Mouse (Mus musculus): ENCODE data around the gene Rgs10. TPM values are rescaled to one million over a fixed set of nuclear protein-coding genes. Genes with fewer than 3 reads are reported as not detected.
"Not testable (repeated sequence)": the region's sequence is repeated elsewhere in the genome, so short reads cannot be mapped to it uniquely, and the experiment has no call there.

Rgs10 gene
- polyA plus RNA-seq, 1 experiment from 2014 or later = 42.9 TPM

DNA sequence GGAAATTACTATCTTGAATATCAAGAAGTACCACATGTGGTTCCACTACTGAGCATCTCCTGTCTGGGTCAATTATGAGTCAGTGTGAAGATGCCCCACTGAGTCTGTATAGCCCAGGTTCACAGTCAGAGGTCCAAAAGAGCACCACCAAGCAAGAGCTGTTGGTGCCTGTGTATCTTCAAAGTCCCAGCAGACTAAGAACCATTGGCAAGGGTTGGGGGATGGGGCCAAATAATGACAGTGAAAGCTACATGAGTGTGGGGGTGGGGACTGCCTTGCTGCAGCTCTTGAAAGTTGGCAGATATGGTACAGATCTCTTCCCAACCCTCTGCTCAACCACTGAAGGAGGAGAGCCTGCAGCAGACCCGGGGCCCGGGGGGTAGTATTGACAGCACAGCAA is 72.0 kb downstream of the Rgs10 start:
- H3K27ac ChIP-seq (ENCODE audit: low read length) = no peak overlapping the region
- H3K9ac ChIP-seq (ENCODE audit: low read length) = no peak overlapping the region

DNA sequence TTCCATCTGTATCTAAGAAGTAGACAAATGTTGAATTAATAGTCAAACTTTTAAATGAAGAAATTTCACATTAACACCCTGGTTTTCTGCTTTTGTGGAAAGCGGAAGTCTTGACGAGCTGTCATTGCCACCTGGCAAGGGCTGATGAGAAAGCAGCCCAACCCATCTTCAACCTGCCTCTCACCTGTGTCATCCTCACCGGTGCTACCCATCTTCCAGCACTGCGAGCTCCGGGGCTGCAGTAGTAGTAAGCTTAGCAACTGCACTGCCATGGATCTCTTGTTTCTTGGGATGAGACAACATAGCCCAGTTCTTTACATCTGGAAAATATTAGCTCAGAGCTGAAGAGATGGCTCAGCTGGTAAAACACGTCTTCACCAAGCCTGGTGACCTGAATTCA is 72.9 kb downstream of the Rgs10 start:
- no peak for ATAC-seq (ENCODE audit: low read depth)
- H3K4me3 ChIP-seq (ENCODE audit: low read length) = no peak overlapping the region
- no peak overlapping the region for H3K27ac ChIP-seq (ENCODE audit: low read length)
- H3K9ac ChIP-seq (ENCODE audit: low read length) = no peak overlapping the region
- WGBS = 81% methylated on average over 6 of the region's 6 CpGs
- H3K27me3 ChIP-seq (ENCODE audit: control insufficient read depth, insufficient read depth, low read depth, low read length) = no peaks in the 10 kb centered on the region
- H3K9me3 ChIP-seq (ENCODE audit: control insufficient read depth, low read length) = peaks cover 3% of the 10 kb centered on the region; the same call in 1 of the 2 replicates
- no peak overlapping the region for H3K4me2 ChIP-seq (ENCODE audit: low read depth, low read length)
- H3K36me3 ChIP-seq (ENCODE audit: control insufficient read depth, insufficient read depth, low read length) = no peaks in the 10 kb centered on the region
- H3K4me1 ChIP-seq (replicated peaks; ENCODE audit: control insufficient read depth, insufficient read depth, low read length) = peaks cover 8% of the 10 kb centered on the region

More for the DNA sequence above, 72.0 kb downstream of the Rgs10 start:
- H3K4me2 ChIP-seq (ENCODE audit: low read depth, low read length) = no peak overlapping the region
- H3K9me3 ChIP-seq (ENCODE audit: control insufficient read depth, low read length) = peaks cover 3% of the 10 kb centered on the region; the same call in 1 of the 2 replicates
- no peaks in the 10 kb centered on the region for H3K36me3 ChIP-seq (ENCODE audit: control insufficient read depth, insufficient read depth, low read length)
- H3K4me1 ChIP-seq (replicated peaks; ENCODE audit: control insufficient read depth, insufficient read depth, low read length) = peaks cover 11% of the 10 kb centered on the region
- no peak for ATAC-seq (ENCODE audit: low read depth)
- no peak overlapping the region for H3K4me3 ChIP-seq (ENCODE audit: low read length)
- 44% methylated on average over 2 of the region's 2 CpGs for WGBS
- H3K27me3 ChIP-seq (ENCODE audit: control insufficient read depth, insufficient read depth, low read depth, low read length) = no peaks in the 10 kb centered on the region

DNA sequence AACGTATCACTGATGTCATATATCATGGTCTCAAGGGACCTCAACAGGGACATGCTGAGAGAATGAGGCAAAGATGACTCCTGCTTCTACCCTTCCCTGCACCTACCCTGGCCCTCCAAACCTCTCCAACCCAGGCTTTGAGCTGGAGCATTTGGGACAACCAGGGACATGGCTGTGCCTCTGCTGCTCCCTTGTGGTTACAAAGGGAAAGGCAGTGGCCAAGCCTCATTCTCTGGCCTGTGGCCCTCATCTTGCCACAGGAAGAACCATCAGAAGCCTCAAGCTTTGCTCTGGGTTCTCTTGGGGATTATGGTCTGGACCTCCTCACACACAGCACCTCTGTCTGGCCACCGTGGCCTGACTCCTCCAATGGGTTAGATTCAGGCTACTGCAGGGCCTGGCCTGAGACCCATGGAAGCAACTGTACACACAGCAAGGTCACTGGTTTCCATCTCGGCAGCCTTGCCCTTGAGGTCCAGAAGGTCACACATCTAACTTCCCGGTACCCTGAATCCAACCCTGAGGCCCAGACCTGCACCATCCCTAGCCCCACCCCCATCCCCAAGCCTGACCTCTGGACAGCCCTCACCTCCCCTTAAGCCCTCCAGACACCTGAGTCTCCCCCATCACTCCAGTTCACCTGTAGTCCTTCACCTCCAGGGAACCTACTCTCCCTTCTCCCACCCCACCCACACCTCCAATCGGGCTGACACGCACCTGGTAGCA is 73.5 kb downstream of the Rgs10 start:
- WGBS = 51% methylated on average over 6 of the region's 6 CpGs
- Histone ChIP-seq H3K9ac (ENCODE audit: low read length) (no peak overlapping the region), H3K36me3 (ENCODE audit: control insufficient read depth, insufficient read depth, low read length) (no peaks in the 10 kb centered on the region), H3K27me3 (ENCODE audit: control insufficient read depth, insufficient read depth, low read depth, low read length) (no peaks in the 10 kb centered on the region), H3K4me3 (ENCODE audit: low read length) (no peak overlapping the region), H3K4me2 (ENCODE audit: low read depth, low read length) (no peak overlapping the region), H3K4me1 (replicated peaks; ENCODE audit: control insufficient read depth, insufficient read depth, low read length) (peaks cover 6% of the 10 kb centered on the region), H3K27ac (ENCODE audit: low read length) (no peak overlapping the region), H3K9me3 (ENCODE audit: control insufficient read depth, low read length) (peaks cover 3% of the 10 kb centered on the region; the same call in 1 of the 2 replicates)
- peak; percentile 78 for ATAC-seq (ENCODE audit: low read depth)

DNA sequence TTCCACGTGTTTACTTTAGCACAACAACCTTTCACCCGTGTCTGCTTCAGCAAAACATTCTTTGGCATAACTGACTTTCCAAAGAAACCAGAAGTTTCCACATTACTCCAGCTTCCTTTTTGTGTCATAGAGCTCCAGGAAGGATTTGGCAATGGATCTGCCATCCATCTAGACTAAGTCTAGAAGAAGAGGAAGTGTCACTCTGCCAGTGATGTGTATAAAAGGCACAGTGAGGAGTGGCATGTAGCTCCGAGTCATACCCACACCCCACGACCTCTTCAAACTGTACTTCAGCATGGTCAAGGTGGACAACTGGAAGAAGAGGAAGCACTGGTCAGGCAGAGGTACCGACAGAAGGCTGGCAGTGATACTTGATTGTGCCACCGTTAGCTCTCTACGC is 74.1 kb downstream of the Rgs10 start:
- WGBS = 73% methylated on average over 7 of the region's 7 CpGs
- H3K27me3 ChIP-seq (ENCODE audit: control insufficient read depth, insufficient read depth, low read depth, low read length) = no peaks in the 10 kb centered on the region
- H3K27ac ChIP-seq (ENCODE audit: low read length) = no peak overlapping the region
- H3K9ac ChIP-seq (ENCODE audit: low read length) = no peak overlapping the region
- no peak overlapping the region for H3K4me3 ChIP-seq (ENCODE audit: low read length)
- peak; percentile 36; the same call in 1 of the 2 replicates for ATAC-seq (ENCODE audit: low read depth)
- no peak overlapping the region for H3K4me2 ChIP-seq (ENCODE audit: low read depth, low read length)
- H3K4me1 ChIP-seq (replicated peaks; ENCODE audit: control insufficient read depth, insufficient read depth, low read length) = peaks cover 6% of the 10 kb centered on the region
- H3K9me3 ChIP-seq (ENCODE audit: control insufficient read depth, low read length) = peaks cover 3% of the 10 kb centered on the region; the same call in 1 of the 2 replicates
- no peaks in the 10 kb centered on the region for H3K36me3 ChIP-seq (ENCODE audit: control insufficient read depth, insufficient read depth, low read length)

DNA sequence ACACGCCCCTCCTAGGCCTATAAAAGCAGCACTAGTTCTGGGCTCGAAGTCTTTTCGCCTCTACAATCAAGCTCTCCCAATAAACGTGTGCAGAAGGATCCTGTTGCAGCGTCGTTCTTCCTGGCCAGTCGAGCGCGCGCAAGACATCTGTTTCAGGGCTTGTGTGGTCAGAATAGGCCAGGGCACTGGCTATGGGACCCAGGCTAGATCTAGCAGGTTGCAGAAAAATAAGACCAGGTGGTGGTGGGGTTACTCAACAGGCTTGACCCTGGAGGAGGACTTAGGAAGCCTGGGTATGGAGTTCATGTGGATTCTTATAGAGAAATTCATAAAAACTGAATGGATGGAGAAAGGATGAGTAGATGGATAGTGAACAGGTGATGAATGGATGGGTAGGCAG is 75.9 kb downstream of the Rgs10 start:
- WGBS = 85% methylated on average over 7 of the region's 10 CpGs
- not testable (repeated sequence) for H3K4me3 ChIP-seq (ENCODE audit: low read length); H3K27ac ChIP-seq (ENCODE audit: low read length); H3K27me3 ChIP-seq (ENCODE audit: control insufficient read depth, insufficient read depth, low read depth, low read length); H3K4me2 ChIP-seq (ENCODE audit: low read depth, low read length); H3K4me1 ChIP-seq (replicated peaks; ENCODE audit: control insufficient read depth, insufficient read depth, low read length); H3K9ac ChIP-seq (ENCODE audit: low read length); ATAC-seq (ENCODE audit: low read depth); H3K9me3 ChIP-seq (ENCODE audit: control insufficient read depth, low read length); H3K36me3 ChIP-seq (ENCODE audit: control insufficient read depth, insufficient read depth, low read length)

DNA sequence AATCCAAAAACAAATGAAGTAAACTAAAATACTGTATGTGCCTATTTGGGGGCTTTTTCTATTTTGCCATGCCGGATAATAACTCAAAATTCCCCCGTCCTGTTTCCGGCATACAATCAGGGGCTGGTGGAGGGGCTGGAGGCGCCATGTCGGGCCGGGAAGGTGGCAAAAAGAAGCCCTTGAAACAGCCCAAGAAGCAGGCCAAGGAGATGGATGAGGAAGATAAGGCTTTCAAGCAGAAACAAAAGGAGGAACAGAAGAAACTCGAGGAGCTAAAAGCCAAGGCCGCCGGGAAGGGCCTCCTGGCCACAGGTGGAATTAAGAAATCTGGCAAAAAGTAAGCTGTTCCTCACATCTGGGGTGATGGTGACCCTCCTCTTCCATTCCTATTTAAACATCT is 78.2 kb downstream of the Rgs10 start:
- not testable (repeated sequence) for H3K9me3 ChIP-seq (ENCODE audit: control insufficient read depth, low read length); H3K27me3 ChIP-seq (ENCODE audit: control insufficient read depth, insufficient read depth, low read depth, low read length); H3K9ac ChIP-seq (ENCODE audit: low read length); H3K27ac ChIP-seq (ENCODE audit: low read length); H3K36me3 ChIP-seq (ENCODE audit: control insufficient read depth, insufficient read depth, low read length); H3K4me3 ChIP-seq (ENCODE audit: low read length); H3K4me2 ChIP-seq (ENCODE audit: low read depth, low read length); ATAC-seq (ENCODE audit: low read depth); H3K4me1 ChIP-seq (replicated peaks; ENCODE audit: control insufficient read depth, insufficient read depth, low read length)
- 46% methylated on average over 9 of the region's 9 CpGs for WGBS

DNA sequence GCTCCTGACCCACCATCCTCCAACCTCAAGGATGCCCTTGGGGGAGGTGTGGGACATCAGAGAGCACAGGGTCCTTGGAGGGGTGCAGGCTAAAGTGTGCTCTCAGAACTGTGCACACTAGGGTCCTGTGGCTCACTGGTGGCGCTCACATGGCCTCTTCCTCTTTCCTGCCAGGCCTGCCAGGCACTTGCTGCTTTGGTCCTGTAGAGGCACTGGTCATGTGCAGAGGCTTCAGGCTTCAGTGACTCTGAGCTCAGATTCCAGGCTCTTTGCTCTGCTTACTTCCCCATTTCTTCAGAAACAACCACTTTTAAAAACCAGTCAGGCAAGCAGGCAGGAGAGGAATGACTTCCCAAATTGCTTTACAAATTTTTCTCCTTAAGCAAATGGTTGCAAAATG is 85.7 kb downstream of the Rgs10 start:
- Histone ChIP-seq H3K9ac (ENCODE audit: low read length) (no peak overlapping the region), H3K4me3 (ENCODE audit: low read length) (no peak overlapping the region), H3K27ac (ENCODE audit: low read length) (peak overlapping the region; percentile 34; the same call in 1 of the 2 replicates), H3K4me1 (replicated peaks; ENCODE audit: control insufficient read depth, insufficient read depth, low read length) (no peaks in the 10 kb centered on the region), H3K4me2 (ENCODE audit: low read depth, low read length) (no peak overlapping the region), H3K36me3 (ENCODE audit: control insufficient read depth, insufficient read depth, low read length) (no peaks in the 10 kb centered on the region), H3K9me3 (ENCODE audit: control insufficient read depth, low read length) (no peaks in the 10 kb centered on the region), H3K27me3 (ENCODE audit: control insufficient read depth, insufficient read depth, low read depth, low read length) (no peaks in the 10 kb centered on the region)
- ATAC-seq (ENCODE audit: low read depth) = peak; percentile 62
- 79% methylated on average over 1 of the region's 1 CpGs for whole genome bisulfite sequencing

DNA sequence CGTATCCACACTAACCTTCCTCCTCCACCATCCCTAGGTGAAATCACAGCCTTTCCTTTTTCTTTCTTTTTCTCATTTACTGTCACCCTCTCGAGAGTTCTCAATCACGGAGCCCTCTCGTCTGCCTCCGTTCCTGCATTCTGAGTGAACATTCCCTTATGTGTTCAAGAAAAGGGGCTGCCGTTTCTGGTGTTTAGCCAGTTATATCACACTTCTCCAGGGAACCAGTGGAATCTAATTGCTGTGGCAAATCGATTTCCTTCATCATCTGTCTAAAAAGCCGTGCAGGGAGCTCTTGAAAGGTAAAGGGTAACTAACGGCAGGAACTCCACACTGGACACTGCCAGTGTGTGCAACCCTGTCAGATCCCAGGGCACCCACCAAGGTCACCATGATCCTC is 87.6 kb downstream of the Rgs10 start:
- H3K27me3 ChIP-seq (ENCODE audit: control insufficient read depth, insufficient read depth, low read depth, low read length) = no peaks in the 10 kb centered on the region
- no peak overlapping the region for H3K27ac ChIP-seq (ENCODE audit: low read length)
- no peak overlapping the region for H3K4me3 ChIP-seq (ENCODE audit: low read length)
- no peak overlapping the region for H3K4me2 ChIP-seq (ENCODE audit: low read depth, low read length)
- H3K9me3 ChIP-seq (ENCODE audit: control insufficient read depth, low read length) = no peaks in the 10 kb centered on the region
- H3K4me1 ChIP-seq (replicated peaks; ENCODE audit: control insufficient read depth, insufficient read depth, low read length) = no peaks in the 10 kb centered on the region
- H3K36me3 ChIP-seq (ENCODE audit: control insufficient read depth, insufficient read depth, low read length) = no peaks in the 10 kb centered on the region
- no peak for ATAC-seq (ENCODE audit: low read depth)
- 50% methylated on average over 9 of the region's 9 CpGs for WGBS
- H3K9ac ChIP-seq (ENCODE audit: low read length) = no peak overlapping the region

DNA sequence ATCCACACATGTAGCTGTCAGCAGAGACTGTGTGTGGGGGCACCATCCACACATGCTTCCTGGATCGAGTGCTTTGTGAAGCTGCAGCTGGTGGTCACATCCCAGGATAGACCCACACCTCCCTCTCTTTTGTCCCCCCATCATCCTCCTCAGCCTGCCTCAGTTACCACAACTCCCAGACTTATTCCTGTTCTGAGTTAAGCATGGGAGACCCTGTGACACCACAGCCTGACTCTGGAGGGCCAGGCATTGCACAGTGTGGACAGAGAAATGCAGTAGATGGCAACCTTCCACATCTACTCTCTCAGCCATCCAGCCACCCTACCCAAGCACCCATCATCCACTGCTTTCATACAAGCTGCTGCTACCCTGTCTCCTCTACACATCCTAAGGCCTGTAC is 93.6 kb downstream of the Rgs10 start:
- H3K27me3 ChIP-seq (ENCODE audit: control insufficient read depth, insufficient read depth, low read depth, low read length) = no peaks in the 10 kb centered on the region
- ATAC-seq (ENCODE audit: low read depth) = no peak

More for the DNA sequence above, 93.6 kb downstream of the Rgs10 start:
- H3K9me3 ChIP-seq (ENCODE audit: control insufficient read depth, low read length) = no peaks in the 10 kb centered on the region
- H3K4me2 ChIP-seq (ENCODE audit: low read depth, low read length) = no peak overlapping the region
- no peak overlapping the region for H3K27ac ChIP-seq (ENCODE audit: low read length)
- WGBS = 69% methylated on average over 1 of the region's 1 CpGs
- peaks cover 10% of the 10 kb centered on the region for H3K4me1 ChIP-seq (replicated peaks; ENCODE audit: control insufficient read depth, insufficient read depth, low read length)
- no peak overlapping the region for H3K4me3 ChIP-seq (ENCODE audit: low read length)
- H3K9ac ChIP-seq (ENCODE audit: low read length) = no peak overlapping the region
- no peaks in the 10 kb centered on the region for H3K36me3 ChIP-seq (ENCODE audit: control insufficient read depth, insufficient read depth, low read length)
